Mouse (Mus musculus) stomach, embryonic 14.5 days (tissue): ENCODE measurements around the gene Ddx11. TPM values are rescaled to one million over a fixed set of nuclear protein-coding genes. Genes with fewer than 3 reads are reported as not detected.
"Not testable (repeated sequence)": the region's sequence is repeated elsewhere in the genome, so short reads cannot be mapped to it uniquely, and the experiment has no call there.

Experiments used
- ATAC-seq: fragments of 200-750 bp; cut with Nextera tagmentation; 2 replicates; pipeline ENCODE4 v1.8.0; 2017; ENCODE audit warnings: low read depth, moderate TSS enrichment; ENCODE audit not compliant: insufficient number of reproducible peaks, insufficient read depth, low FRiP score
- H3K27ac ChIP-seq: fragments of 300-500 bp; sonication (generic); 2 replicates; pipeline ENCODE4 v1.5.1; 2014; ENCODE audit warnings: mild to moderate bottlenecking, low read length, moderate library complexity, mixed read lengths
- H3K27me3 ChIP-seq: fragments of 300-500 bp; sonication (generic); 2 replicates; pipeline ENCODE4 v1.6.1; 2014; ENCODE audit warnings: low read length, control low read depth, mixed read lengths; ENCODE audit not compliant: control insufficient read depth, insufficient read depth
- H3K36me3 ChIP-seq: fragments of 300-500 bp; sonication (generic); 2 replicates; pipeline ENCODE4 v1.6.1; 2014; ENCODE audit warnings: mild to moderate bottlenecking, control low read depth, low read length, moderate library complexity, mixed read lengths; ENCODE audit not compliant: control insufficient read depth, insufficient read depth
- H3K4me1 ChIP-seq: fragments of 300-500 bp; sonication (generic); 2 replicates; pipeline ENCODE4 v1.6.1; 2014; ENCODE audit warnings: low read length, control low read depth, mixed read lengths; ENCODE audit not compliant: control insufficient read depth, insufficient read depth
- H3K4me2 ChIP-seq: fragments of 300-500 bp; sonication (generic); replicated peaks from 2 replicates; pipeline ENCODE4 v1.6.1; 2014; ENCODE audit warnings: low read depth, low read length, control low read depth
- H3K4me3 ChIP-seq: fragments of 300-500 bp; sonication (generic); 2 replicates; pipeline ENCODE4 v1.5.1; 2014; ENCODE audit warnings: low read depth, low read length, control low read depth
- H3K9ac ChIP-seq: fragments of 300-500 bp; sonication (generic); replicated peaks from 2 replicates; pipeline ENCODE4 v1.6.1; 2014; ENCODE audit warnings: low read depth, mild to moderate bottlenecking, control low read depth, low read length, moderate library complexity, mixed read lengths
- H3K9me3 ChIP-seq: fragments of 300-500 bp; sonication (generic); 2 replicates; pipeline ENCODE4 v1.6.1; 2016; ENCODE audit warnings: low read depth, low read length, control low read depth; ENCODE audit not compliant: control insufficient read depth
- WGBS: fragments of 180-500 bp; shearing (Covaris S2); extraction: QIAGEN DNeasy Blood & Tissue Kit; methylation state at CpG from one replicate; pipeline ENCODE4 v1.1.7; 2014; 5-methylcytosine and 5-hydroxymethylcytosine counted together
- polyA plus RNA-seq: library from polyadenylated mRNA; unstranded; fragments of >200 nt; fragmentation: Nextera tagmentation; extraction: Ambion mirVana; gene quantifications from 2 replicates; pipeline ENCODE4 v1.2.1, GENCODE M21; 2014

Gene Ddx11
- polyA plus RNA-seq, 1 experiment from 2014 or later: 23.2 TPM

GRCm38 (mm10) chr17:66170971-66171370, 47.7 kb downstream of the Ddx11 start:
- WGBS: 94% methylated on average over 15 of the region's 15 CpGs
- not testable (repeated sequence) for H3K36me3 ChIP-seq, H3K4me3 ChIP-seq, H3K9ac ChIP-seq, H3K9me3 ChIP-seq, H3K4me2 ChIP-seq, H3K4me1 ChIP-seq, ATAC-seq, H3K27ac ChIP-seq, H3K27me3 ChIP-seq

GRCm38 (mm10) chr17:66190577-66190976, 67.3 kb downstream of the Ddx11 start:
- no peak overlapping the region for H3K4me2 ChIP-seq
- WGBS: 81% methylated on average over 8 of the region's 8 CpGs

GRCm38 (mm10) chr17:66197041-66197440, 73.7 kb downstream of the Ddx11 start:
- H3K4me1 ChIP-seq: no peaks in the 10 kb centered on the region
- no peaks in the 10 kb centered on the region for H3K9me3 ChIP-seq
- 54% methylated on average over 3 of the region's 3 CpGs for WGBS
- no peaks in the 10 kb centered on the region for H3K36me3 ChIP-seq
- no peak for ATAC-seq
- no peak overlapping the region for H3K27ac ChIP-seq
- no peaks in the 10 kb centered on the region for H3K27me3 ChIP-seq
- H3K9ac ChIP-seq: no peak overlapping the region
- H3K4me2 ChIP-seq: no peak overlapping the region
- H3K4me3 ChIP-seq: no peak overlapping the region

More at GRCm38 (mm10) chr17:66190577-66190976, 67.3 kb downstream of the Ddx11 start:
- no peak for ATAC-seq
- H3K27ac ChIP-seq: no peak overlapping the region
- H3K9ac ChIP-seq: no peak overlapping the region
- no peaks in the 10 kb centered on the region for H3K9me3 ChIP-seq
- H3K4me3 ChIP-seq: no peak overlapping the region
- H3K27me3 ChIP-seq: no peaks in the 10 kb centered on the region
- H3K36me3 ChIP-seq: no peaks in the 10 kb centered on the region
- no peaks in the 10 kb centered on the region for H3K4me1 ChIP-seq

Other genes with a start within 250 kb of the Ddx11 start
- gene Ralbp1, start 237.7 kb upstream of the Ddx11 start, polyA plus RNA-seq: 77.4 and 97.3 TPM in 2 replicates
- gene Twsg1, start 172.3 kb upstream of the Ddx11 start, polyA plus RNA-seq: 158 and 159 TPM in 2 replicates
- gene Ankrd12, start 46.4 kb upstream of the Ddx11 start, polyA plus RNA-seq: 32.8 and 33.5 TPM in 2 replicates
- gene Ndufv2, start 22.0 kb upstream of the Ddx11 start, polyA plus RNA-seq: 343 and 364 TPM in 2 replicates
- gene Washc1, start 12.0 kb upstream of the Ddx11 start, polyA plus RNA-seq: 38.0 and 38.2 TPM in 2 replicates